Mouse (Mus musculus) liver, postnatal 0 days (tissue): ENCODE measurements around the gene Llgl2.

ENCODE experiments used
- CTCF ChIP-seq: sonication (generic); IDR thresholded peaks from 2 replicates; pipeline ENCODE4 v1.5.1; 2016; ENCODE audit warnings: antibody characterized with exemption, low read depth
- EP300 ChIP-seq: IDR thresholded peaks from 2 replicates; pipeline ENCODE4 v1.6.1; 2016; ENCODE audit warnings: antibody characterized with exemption, low read depth, mild to moderate bottlenecking

DNA sequence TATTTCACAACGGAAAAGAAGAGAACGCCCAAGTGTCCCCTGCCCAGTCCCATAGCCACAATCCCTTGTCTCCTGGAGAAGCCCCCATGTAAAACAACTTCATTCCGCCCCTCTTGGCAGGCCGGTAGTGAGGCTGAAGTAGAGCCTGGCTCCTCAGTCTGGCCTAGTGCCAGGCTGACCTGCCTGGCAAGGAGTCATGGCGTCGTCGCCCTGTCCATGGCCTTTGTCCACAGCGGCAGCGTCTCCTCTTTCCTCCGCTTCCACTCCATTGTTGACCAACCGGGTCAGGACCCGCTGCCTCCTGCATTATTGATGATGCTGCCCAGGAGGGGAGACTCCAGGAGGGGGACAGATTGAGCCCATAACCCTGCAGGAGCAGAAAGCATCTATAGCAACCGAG lies 34.1 kb downstream of the Llgl2 start:
- no peak for TF ChIP-seq CTCF
- no peak for TF ChIP-seq EP300
